Mouse (Mus musculus): ENCODE measurements around the gene Cplx3. TPM values are rescaled to one million over a fixed set of nuclear protein-coding genes. Genes with fewer than 3 reads are reported as not detected.

Gene Cplx3
- polyA plus RNA-seq (2014; fragmentation: Illumina TruSeq; extraction: RNeasy Lipid Tissue Mini Kit (QIAGEN cat#74804); ENCODE audit: low read depth, low replicate concordance): not detected

GRCm38 (mm10) chr9:57606139-57606851 is at the start of gene Cplx3:
Cplx3 (minus strand) TSS chr9:57606281.

GRCm38 (mm10) chr9:57653283-57653682 is 47.2 kb upstream of the Cplx3 start, which contains the start of gene Csk:
Csk (minus strand) TSS chr9:57653631.

GRCm38 (mm10) chr9:57620674-57621073 is 14.6 kb upstream of the Cplx3 start, which contains the start of gene Lman1l:
Lman1l (minus strand) TSS chr9:57620774.

GRCm38 (mm10) chr9:57589224-57590126 is 16.6 kb downstream of the Cplx3 start, which contains the start of gene Ulk3:
Ulk3 (plus strand) TSS chr9:57589452.

GRCm38 (mm10) chr9:57560861-57561710 is 45.0 kb downstream of the Cplx3 start, which contains the start of gene Scamp2:
Scamp2 (plus strand) TSS chr9:57560943.

GRCm38 (mm10) chr9:57552139-57552887 is 53.8 kb downstream of the Cplx3 start, which contains the start of gene Mpi:
Mpi (minus strand) TSS chr9:57552763.

Other genes with a start within 250 kb of the Cplx3 start
- 10.9 TPM for gene Ppcdc, start 166.2 kb downstream of the Cplx3 start, polyA plus RNA-seq (2014; fragmentation: Illumina TruSeq; extraction: RNeasy Lipid Tissue Mini Kit (QIAGEN cat#74804); ENCODE audit: low read depth, low replicate concordance)
- 13.2 TPM for gene Scamp5, start 138.2 kb downstream of the Cplx3 start, polyA plus RNA-seq (2014; fragmentation: Illumina TruSeq; extraction: RNeasy Lipid Tissue Mini Kit (QIAGEN cat#74804); ENCODE audit: low read depth, low replicate concordance)
- not detected for gene Rpp25, start 102.3 kb downstream of the Cplx3 start, polyA plus RNA-seq (2014; fragmentation: Illumina TruSeq; extraction: RNeasy Lipid Tissue Mini Kit (QIAGEN cat#74804); ENCODE audit: low read depth, low replicate concordance)
- 1,010 TPM for gene Cox5a, start 85.0 kb downstream of the Cplx3 start, polyA plus RNA-seq (2014; fragmentation: Illumina TruSeq; extraction: RNeasy Lipid Tissue Mini Kit (QIAGEN cat#74804); ENCODE audit: low read depth, low replicate concordance)
- gene Fam219b, start 68.8 kb downstream of the Cplx3 start, polyA plus RNA-seq (2014; fragmentation: Illumina TruSeq; extraction: RNeasy Lipid Tissue Mini Kit (QIAGEN cat#74804); ENCODE audit: low read depth, low replicate concordance): 5.0 TPM
- gene Mpi, start 53.5 kb downstream of the Cplx3 start, polyA plus RNA-seq (2014; fragmentation: Illumina TruSeq; extraction: RNeasy Lipid Tissue Mini Kit (QIAGEN cat#74804); ENCODE audit: low read depth, low replicate concordance): 22.1 TPM
- 41.6 TPM for gene Scamp2, start 45.3 kb downstream of the Cplx3 start, polyA plus RNA-seq (2014; fragmentation: Illumina TruSeq; extraction: RNeasy Lipid Tissue Mini Kit (QIAGEN cat#74804); ENCODE audit: low read depth, low replicate concordance)
- gene Ulk3, start 16.8 kb downstream of the Cplx3 start, polyA plus RNA-seq (2014; fragmentation: Illumina TruSeq; extraction: RNeasy Lipid Tissue Mini Kit (QIAGEN cat#74804); ENCODE audit: low read depth, low replicate concordance): 9.9 TPM
- not detected for gene Lman1l, start 14.5 kb upstream of the Cplx3 start, polyA plus RNA-seq (2014; fragmentation: Illumina TruSeq; extraction: RNeasy Lipid Tissue Mini Kit (QIAGEN cat#74804); ENCODE audit: low read depth, low replicate concordance)
- 5.5 TPM for gene Csk, start 47.4 kb upstream of the Cplx3 start, polyA plus RNA-seq (2014; fragmentation: Illumina TruSeq; extraction: RNeasy Lipid Tissue Mini Kit (QIAGEN cat#74804); ENCODE audit: low read depth, low replicate concordance)
- gene Cyp1a2, start 77.4 kb upstream of the Cplx3 start, polyA plus RNA-seq (2014; fragmentation: Illumina TruSeq; extraction: RNeasy Lipid Tissue Mini Kit (QIAGEN cat#74804); ENCODE audit: low read depth, low replicate concordance): not detected
- gene Cyp1a1, start 81.6 kb upstream of the Cplx3 start, polyA plus RNA-seq (2014; fragmentation: Illumina TruSeq; extraction: RNeasy Lipid Tissue Mini Kit (QIAGEN cat#74804); ENCODE audit: low read depth, low replicate concordance): not detected
- gene Edc3, start 102.3 kb upstream of the Cplx3 start, polyA plus RNA-seq (2014; fragmentation: Illumina TruSeq; extraction: RNeasy Lipid Tissue Mini Kit (QIAGEN cat#74804); ENCODE audit: low read depth, low replicate concordance): 5.5 TPM
- 72.0 TPM for gene Clk3, start 159.6 kb upstream of the Cplx3 start, polyA plus RNA-seq (2014; fragmentation: Illumina TruSeq; extraction: RNeasy Lipid Tissue Mini Kit (QIAGEN cat#74804); ENCODE audit: low read depth, low replicate concordance)
- gene Arid3b, start 230.5 kb upstream of the Cplx3 start, polyA plus RNA-seq (2014; fragmentation: Illumina TruSeq; extraction: RNeasy Lipid Tissue Mini Kit (QIAGEN cat#74804); ENCODE audit: low read depth, low replicate concordance): 4.7 TPM

Data from sigmoid colon, adult 10 weeks (tissue).